Mouse (Mus musculus) adrenal gland, postnatal 10 days (tissue): Measurements from ENCODE around the gene Vmn2r84. TPM values are rescaled to one million over a fixed set of nuclear protein-coding genes. Genes with fewer than 3 reads are reported as not detected.

Source experiments
- total RNA-seq, 2 experiments: library from RNA; stranded (reverse); gene quantifications; 2 replicates each; pipeline ENCODE4 v1.2.3; 2021

Gene Vmn2r84
- total RNA-seq, 2 experiments from 2014 or later: not detected

Other genes starting within 250 kb of the Vmn2r84 start
- not detected for gene Olfr825, start 227.6 kb downstream of the Vmn2r84 start, total RNA-seq
- not detected for gene Olfr826, start 210.1 kb downstream of the Vmn2r84 start, total RNA-seq
- gene Olfr827, start 179.9 kb downstream of the Vmn2r84 start, total RNA-seq: not detected
- under 1 TPM; 0.18 to 0.21 TPM for gene Neurod4, start 114.1 kb downstream of the Vmn2r84 start, total RNA-seq
- gene Tespa1, start 71.5 kb downstream of the Vmn2r84 start, total RNA-seq: 1 to 10 TPM in 1 of 2 experiments, under 1 TPM in 1; 0.87 to 2.0 TPM
- gene Vmn2r85, start 35.4 kb upstream of the Vmn2r84 start, total RNA-seq: not detected
- gene Vmn2r86, start 61.7 kb upstream of the Vmn2r84 start, total RNA-seq: not detected
- not detected for gene Vmn2r87, start 103.1 kb upstream of the Vmn2r84 start, total RNA-seq